Mouse (Mus musculus) stomach, postnatal 0 days (tissue): ENCODE data around the gene Morn1. TPM values are rescaled to one million over a fixed set of nuclear protein-coding genes. Genes with fewer than 3 reads are reported as not detected.

Source experiments
- ATAC-seq: fragments of 200-750 bp; cut with Nextera tagmentation; 2 replicates; pipeline ENCODE4 v1.8.0; 2017; ENCODE audit not compliant: low FRiP score, low TSS enrichment
- DNase-seq: peaks from one replicate; pipeline ENCODE4 v3.0.0-alpha.2; 2016; ENCODE audit warnings: low spot score
- H3K27ac ChIP-seq: fragments of 300-500 bp; sonication (generic); replicated peaks from 2 replicates; pipeline ENCODE4 v1.5.1; 2014; ENCODE audit warnings: mild to moderate bottlenecking, control low read depth
- H3K27me3 ChIP-seq: fragments of 300-500 bp; sonication (generic); 2 replicates; pipeline ENCODE4 v1.6.1; 2014; ENCODE audit warnings: low read length; ENCODE audit not compliant: control insufficient read depth, insufficient read depth
- H3K36me3 ChIP-seq: fragments of 300-500 bp; sonication (generic); 2 replicates; pipeline ENCODE4 v1.6.1; 2014; ENCODE audit warnings: low read length, mixed read lengths; ENCODE audit not compliant: control insufficient read depth, insufficient read depth
- H3K4me1 ChIP-seq: fragments of 300-500 bp; sonication (generic); replicated peaks from 2 replicates; pipeline ENCODE4 v1.6.1; 2014; ENCODE audit warnings: antibody characterized with exemption; ENCODE audit not compliant: control insufficient read depth, insufficient read depth
- H3K4me2 ChIP-seq: fragments of 300-500 bp; sonication (generic); replicated peaks from 2 replicates; pipeline ENCODE4 v1.6.1; 2014; ENCODE audit warnings: low read depth, mild to moderate bottlenecking, control low read depth, moderate library complexity
- H3K4me3 ChIP-seq: fragments of 300-500 bp; sonication (generic); 2 replicates; pipeline ENCODE4 v1.5.1; 2014; ENCODE audit warnings: low read depth, low read length, control low read depth
- H3K9ac ChIP-seq: fragments of 300-500 bp; sonication (generic); 2 replicates; pipeline ENCODE4 v1.6.1; 2014; ENCODE audit warnings: mild to moderate bottlenecking, low read length, control low read depth, mixed read lengths
- H3K9me3 ChIP-seq: fragments of 300-500 bp; sonication (generic); 2 replicates; pipeline ENCODE4 v1.6.1; 2016; ENCODE audit warnings: low read length; ENCODE audit not compliant: control insufficient read depth
- CTCF ChIP-seq: IDR thresholded peaks from 2 replicates; pipeline ENCODE4 v1.5.1; 2016; ENCODE audit warnings: antibody characterized with exemption, low read depth, mild to moderate bottlenecking, moderate library complexity
- EP300 ChIP-seq: optimal IDR thresholded peaks from 2 replicates; pipeline ENCODE3; 2016; ENCODE audit warnings: antibody characterized with exemption
- WGBS: fragments of 180-500 bp; shearing (Covaris S2); extraction: QIAGEN DNeasy Blood & Tissue Kit; methylation state at CpG from one replicate; pipeline ENCODE4 v1.1.7; 2014; 5-methylcytosine and 5-hydroxymethylcytosine counted together
- polyA plus RNA-seq: library from polyadenylated mRNA; unstranded; fragments of >200 nt; fragmentation: Nextera tagmentation; extraction: Ambion mirVana; gene quantifications from 2 replicates; pipeline ENCODE4 v1.2.1, GENCODE M21; 2015

Morn1 gene
- polyA plus RNA-seq, 1 experiment from 2014 or later = 3.6 TPM

DNA sequence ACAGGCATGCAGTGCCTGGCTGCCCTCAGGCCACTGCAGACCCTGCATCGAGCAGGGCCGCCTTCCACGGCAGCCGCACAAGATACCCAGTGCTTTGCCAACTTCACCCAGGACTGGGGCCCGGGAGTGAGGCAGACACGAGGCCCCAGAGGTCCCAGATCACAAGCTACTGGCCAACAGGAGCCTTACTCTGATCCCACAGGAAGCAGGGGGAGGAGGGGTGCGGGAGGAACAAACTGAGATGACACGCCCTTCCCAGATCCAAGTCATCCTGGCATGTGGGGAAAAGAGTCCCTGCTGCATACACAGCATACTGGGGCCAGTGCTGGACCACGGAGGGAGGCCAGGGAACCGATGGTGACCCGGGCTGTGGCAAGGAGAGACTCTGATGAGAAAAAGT is 68.6 kb downstream of the Morn1 start:
- H3K27ac ChIP-seq = no peak overlapping the region
- H3K4me3 ChIP-seq = no peak overlapping the region
- no peak for ATAC-seq
- no peak for TF ChIP-seq CTCF
- TF ChIP-seq EP300 = no peak
- WGBS = 53% methylated on average over 11 of the region's 11 CpGs
- no peak overlapping the region for H3K4me2 ChIP-seq
- H3K27me3 ChIP-seq = no peaks in the 10 kb centered on the region
- H3K4me1 ChIP-seq = peaks cover 10% of the 10 kb centered on the region
- no peaks in the 10 kb centered on the region for H3K9me3 ChIP-seq
- peaks cover 37% of the 10 kb centered on the region for H3K36me3 ChIP-seq
- no peak for DNase-seq
- no peak overlapping the region for H3K9ac ChIP-seq

GRCm38 (mm10) chr4:155156734-155157133 is 70.4 kb downstream of the Morn1 start:
- Histone ChIP-seq H3K27me3 (no peaks in the 10 kb centered on the region), H3K4me2 (no peak overlapping the region), H3K4me3 (no peak overlapping the region), H3K4me1 (peaks cover 3% of the 10 kb centered on the region; the same call in 1 of the 2 replicates), H3K9me3 (no peaks in the 10 kb centered on the region), H3K36me3 (peaks cover 37% of the 10 kb centered on the region), H3K27ac (no peak overlapping the region), H3K9ac (no peak overlapping the region)
- TF ChIP-seq EP300 = no peak
- no peak for TF ChIP-seq CTCF
- DNase-seq (no peak), ATAC-seq (no peak)
- WGBS = 93% methylated on average over 17 of the region's 17 CpGs

- Histone ChIP-seq H3K36me3 (peaks cover 37% of the 10 kb centered on the region), H3K4me3 (no peak overlapping the region), H3K4me1 (peaks cover 11% of the 10 kb centered on the region), H3K27me3 (no peaks in the 10 kb centered on the region), H3K9ac (no peak overlapping the region), H3K9me3 (no peaks in the 10 kb centered on the region), H3K4me2 (no peak overlapping the region), H3K27ac (no peak overlapping the region)
- DNase-seq (no peak), ATAC-seq (no peak)
- TF ChIP-seq CTCF (no peak), EP300 (no peak)
- WGBS = 84% methylated on average over 27 of the region's 27 CpGs
Measured at GRCm38 (mm10) chr4:155157871-155158542, 71.6 kb downstream of the Morn1 start.

- no peak for DNase-seq
- no peak for TF ChIP-seq CTCF
- TF ChIP-seq EP300 = no peak
- Histone ChIP-seq H3K27ac (no peak overlapping the region), H3K36me3 (peaks cover 37% of the 10 kb centered on the region), H3K4me2 (no peak overlapping the region), H3K27me3 (no peaks in the 10 kb centered on the region), H3K9me3 (no peaks in the 10 kb centered on the region), H3K9ac (no peak overlapping the region), H3K4me1 (peaks cover 14% of the 10 kb centered on the region), H3K4me3 (no peak overlapping the region)
- ATAC-seq = no peak
- WGBS = 61% methylated on average over 8 of the region's 8 CpGs
Measured at GRCm38 (mm10) chr4:155158543-155158917, 72.2 kb downstream of the Morn1 start.

GRCm38 (mm10) chr4:155162433-155163319 is 76.3 kb downstream of the Morn1 start:
- peak overlapping the region; percentile 76 for H3K27ac ChIP-seq
- no peak overlapping the region for H3K4me2 ChIP-seq
- H3K4me1 ChIP-seq = peaks cover 24% of the 10 kb centered on the region
- DNase-seq (peak; percentile 47), ATAC-seq (peak; percentile 6; the same call in 1 of the 2 replicates)
- no peak overlapping the region for H3K4me3 ChIP-seq
- 47% methylated on average over 7 of the region's 7 CpGs for WGBS
- H3K9me3 ChIP-seq = no peaks in the 10 kb centered on the region
- peaks cover 17% of the 10 kb centered on the region for H3K36me3 ChIP-seq
- no peaks in the 10 kb centered on the region for H3K27me3 ChIP-seq
- TF ChIP-seq CTCF = no peak
- no peak for TF ChIP-seq EP300
- H3K9ac ChIP-seq = peak overlapping the region; percentile 31

- DNase-seq (peak; percentile 72), ATAC-seq (peak; percentile 64)
- WGBS = 37% methylated on average over 4 of the region's 4 CpGs
- Histone ChIP-seq H3K27ac (peak overlapping the region; percentile 76), H3K4me1 (peaks cover 24% of the 10 kb centered on the region), H3K9me3 (no peaks in the 10 kb centered on the region), H3K4me2 (0 out of 2 replicates have a peak overlapping the region, but pooled peaks have one; percentile 5), H3K36me3 (peaks cover 11% of the 10 kb centered on the region), H3K4me3 (no peak overlapping the region), H3K9ac (peak overlapping the region; percentile 31), H3K27me3 (no peaks in the 10 kb centered on the region)
- TF ChIP-seq EP300 (no peak), CTCF (no peak)
Measured at GRCm38 (mm10) chr4:155163320-155163651, 76.9 kb downstream of the Morn1 start.
